Mouse (Mus musculus) lung, postnatal 36 days (tissue): ENCODE measurements around the gene Treml2.
"Not testable (repeated sequence)": the region's sequence is repeated elsewhere in the genome, so short reads cannot be mapped to it uniquely, and the experiment has no call there.

ENCODE experiments used
- DNase-seq: peaks from one replicate; pipeline ENCODE4 v3.0.0; 2022; ENCODE audit warnings: mixed read lengths

The Treml2 gene

DNA sequence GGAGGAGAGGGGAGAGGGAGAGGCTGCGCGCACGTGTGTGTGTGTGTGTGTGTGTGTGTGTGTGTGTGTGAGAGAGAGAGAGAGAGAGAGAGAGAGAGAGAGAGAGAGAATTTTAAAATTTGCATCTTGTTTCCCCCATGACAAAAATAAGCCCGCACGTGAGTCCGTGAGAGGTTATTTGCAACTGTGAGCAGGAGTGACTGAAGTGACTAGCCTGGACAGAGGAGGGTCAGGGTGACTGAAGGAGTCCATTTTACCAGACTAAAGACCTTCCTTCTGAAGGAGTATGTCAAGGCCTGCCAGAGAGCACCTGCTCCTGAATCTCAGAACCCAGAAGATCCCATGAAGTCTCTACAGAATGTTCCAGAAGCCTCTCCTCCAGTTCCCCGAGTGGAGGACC is 458 bp downstream of the Treml2 start:
- no peak for DNase-seq

DNA sequence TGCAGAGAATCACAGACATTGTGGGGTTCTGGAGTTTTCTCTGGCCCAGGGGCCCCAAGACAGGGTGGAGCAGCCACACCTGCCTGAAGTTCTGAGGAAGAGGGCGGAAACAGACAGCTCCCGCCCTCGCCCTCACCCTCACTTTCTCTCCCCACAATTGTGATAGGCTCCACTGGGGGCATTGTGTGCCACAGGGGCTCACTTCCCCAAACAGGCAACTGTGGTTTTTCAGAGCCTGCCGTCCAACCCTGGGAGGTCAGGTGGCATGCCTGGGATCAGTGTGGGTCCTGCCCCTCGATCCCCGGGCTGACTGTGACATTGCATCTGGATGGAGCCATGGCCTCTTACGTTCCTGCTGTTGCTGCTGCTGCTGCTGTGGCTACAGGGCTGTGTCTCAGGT is 901 bp downstream of the Treml2 start:
- peak; percentile 39 for DNase-seq

DNA sequence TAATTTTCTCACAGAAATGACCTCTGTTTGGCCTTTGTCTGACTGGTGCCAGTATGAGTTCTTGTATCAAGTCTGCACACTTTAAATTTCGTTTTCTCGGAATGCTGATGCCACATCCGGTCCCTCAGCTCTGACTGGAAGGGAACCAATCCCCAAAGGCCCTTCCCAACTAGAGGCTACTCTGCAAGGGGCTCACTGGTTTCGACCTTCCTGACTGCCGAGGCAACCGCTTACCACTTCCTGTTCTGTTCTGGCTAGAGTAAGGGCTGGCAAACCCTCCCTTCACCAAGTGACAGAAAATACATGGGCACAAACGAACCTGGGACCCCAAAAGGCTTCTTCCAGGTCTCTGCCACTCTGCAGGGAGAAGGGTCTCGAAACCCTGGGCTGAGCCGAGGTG is 1.6 kb downstream of the Treml2 start:
- peak; percentile 37 for DNase-seq

DNA sequence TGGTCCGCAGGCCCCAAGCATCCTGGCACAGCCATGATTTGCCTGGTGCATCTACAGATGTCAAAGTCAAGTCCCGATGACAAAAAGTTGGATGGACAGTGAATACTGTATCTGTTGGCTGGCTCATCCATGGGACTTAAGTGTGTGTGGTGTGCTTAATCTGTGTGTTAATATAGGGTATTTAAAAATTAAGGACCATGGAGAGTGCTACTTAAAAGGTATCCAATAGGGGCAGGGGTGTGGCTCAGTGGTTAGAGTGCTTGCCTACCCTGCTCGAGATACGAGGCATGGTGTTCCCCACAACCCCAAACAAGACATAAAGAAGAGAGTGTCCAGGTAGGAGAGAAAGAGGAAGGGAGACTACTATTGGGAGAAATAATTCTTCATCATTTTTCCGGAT is 2.5 kb downstream of the Treml2 start:
- DNase-seq: no peak

DNA sequence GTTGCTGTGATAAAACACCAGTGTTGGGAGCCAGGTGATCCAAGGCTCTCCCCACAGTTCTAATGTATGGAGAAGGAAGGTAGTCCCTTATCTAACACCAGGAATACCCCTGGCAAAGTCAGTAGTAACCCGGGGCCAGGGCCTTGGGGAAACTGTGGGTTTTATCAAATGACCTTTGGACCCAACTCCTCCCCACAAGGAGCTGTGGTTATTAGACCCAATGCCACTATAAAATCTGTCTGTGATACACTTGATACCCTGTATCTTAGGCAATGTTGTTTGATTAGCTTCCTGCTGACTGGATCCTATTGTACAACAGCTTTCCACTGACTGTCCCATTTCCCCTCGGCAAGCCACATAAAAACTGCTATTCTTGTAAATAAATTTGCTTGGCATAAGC is 12.8 kb downstream of the Treml2 start:
- DNase-seq: no peak

- peak; percentile 53 for DNase-seq
These were observed 16.7 kb downstream of the Treml2 start, which contains the start of gene B430306N03Rik for GRCm38 (mm10) chr17:48315905-48316579. TSS of gene B430306N03Rik (plus strand) at chr17:48316141.

DNA sequence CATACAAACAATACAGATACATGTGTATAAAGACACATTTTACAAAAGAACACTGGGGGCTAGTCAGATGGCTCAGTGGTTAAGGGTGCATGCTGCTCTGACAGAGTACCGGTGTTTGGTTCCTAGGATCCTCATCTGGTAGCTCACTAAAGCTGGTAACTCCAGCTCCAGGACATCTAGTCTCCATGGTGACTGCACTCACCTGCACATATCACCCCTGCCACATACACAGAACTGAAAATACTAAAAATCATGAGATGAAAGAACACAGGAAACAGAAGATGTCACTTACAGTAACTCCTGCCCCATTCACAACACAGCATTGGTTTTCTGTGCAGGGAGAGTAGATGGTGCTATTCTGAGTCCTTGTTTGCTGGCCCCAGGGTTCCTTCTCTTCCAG is 19.4 kb downstream of the Treml2 start:
- DNase-seq: no peak

GRCm38 (mm10) chr17:48321279-48321678 is 22.0 kb downstream of the Treml2 start:
- DNase-seq: no peak

GRCm38 (mm10) chr17:48323236-48323635 is 23.9 kb downstream of the Treml2 start:
- no peak for DNase-seq

DNA sequence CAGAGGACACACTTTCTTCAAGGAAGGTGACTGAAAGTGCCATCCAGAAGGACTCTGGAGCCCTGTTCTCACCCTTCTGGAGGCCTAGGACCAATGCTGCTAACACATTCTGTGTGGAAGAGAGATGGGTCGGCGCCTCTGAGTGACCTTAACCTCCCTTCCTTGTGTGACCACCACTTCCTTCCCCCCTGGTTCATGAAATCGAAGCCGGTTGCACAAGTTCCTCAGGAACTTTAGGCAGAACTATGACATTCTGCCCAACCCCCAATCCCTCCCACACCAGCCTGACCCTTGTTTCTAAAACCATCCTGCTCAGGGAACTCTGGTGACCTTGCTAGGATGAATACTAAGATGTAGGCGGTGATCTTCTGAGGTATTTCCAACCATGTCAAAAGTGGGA is 25.0 kb downstream of the Treml2 start:
- peak; percentile 68 for DNase-seq

GRCm38 (mm10) chr17:48325093-48325492 is 25.8 kb downstream of the Treml2 start:
- no peak for DNase-seq

GRCm38 (mm10) chr17:48325638-48326037 is 26.3 kb downstream of the Treml2 start:
- DNase-seq: no peak

- no peak for DNase-seq
These were observed 27.4 kb downstream of the Treml2 start for GRCm38 (mm10) chr17:48326656-48327055.

GRCm38 (mm10) chr17:48332524-48332923 is 33.2 kb downstream of the Treml2 start:
- no peak for DNase-seq

DNA sequence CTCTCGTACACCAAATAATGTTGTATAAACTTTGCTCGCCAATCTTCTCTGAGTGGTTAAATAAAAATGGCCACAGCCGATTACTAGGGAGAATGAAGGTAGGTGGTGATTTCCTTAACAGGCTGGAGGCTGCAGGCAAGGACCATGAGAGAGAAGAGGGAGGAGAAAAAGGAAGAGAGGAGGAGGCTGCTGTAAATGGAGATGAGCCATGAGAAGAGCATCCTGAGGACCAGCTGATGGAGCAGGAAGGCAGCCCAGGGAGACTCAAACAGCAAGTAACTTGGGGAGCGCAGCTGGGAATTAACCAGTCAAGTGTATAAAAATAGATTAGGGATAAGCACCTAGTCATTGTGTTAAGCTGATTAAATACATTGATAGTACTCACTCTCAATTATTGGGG is 34.9 kb downstream of the Treml2 start:
- DNase-seq: no peak

DNA sequence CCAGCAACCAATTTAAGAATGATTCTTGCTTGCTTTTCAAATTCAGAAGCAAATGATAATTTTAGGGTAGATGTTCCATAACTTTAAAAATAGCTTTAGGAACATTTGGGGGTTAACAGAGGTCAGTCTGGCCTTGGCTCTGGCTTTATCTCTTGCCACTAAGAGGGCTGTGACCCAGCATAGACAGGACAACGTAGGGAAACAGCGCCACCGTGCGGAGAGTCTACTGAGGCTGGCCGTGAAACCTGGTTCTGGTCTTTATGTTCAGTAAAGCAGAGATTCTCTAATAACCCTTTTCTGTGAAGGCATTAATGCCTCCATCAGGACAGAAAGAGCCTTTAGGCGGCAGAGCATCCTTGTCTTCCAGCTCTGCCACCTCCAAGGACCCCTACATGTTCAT is 37.6 kb downstream of the Treml2 start:
- DNase-seq: peak; percentile 89

GRCm38 (mm10) chr17:48340267-48340666 is 41.0 kb downstream of the Treml2 start:
- no peak for DNase-seq

DNA sequence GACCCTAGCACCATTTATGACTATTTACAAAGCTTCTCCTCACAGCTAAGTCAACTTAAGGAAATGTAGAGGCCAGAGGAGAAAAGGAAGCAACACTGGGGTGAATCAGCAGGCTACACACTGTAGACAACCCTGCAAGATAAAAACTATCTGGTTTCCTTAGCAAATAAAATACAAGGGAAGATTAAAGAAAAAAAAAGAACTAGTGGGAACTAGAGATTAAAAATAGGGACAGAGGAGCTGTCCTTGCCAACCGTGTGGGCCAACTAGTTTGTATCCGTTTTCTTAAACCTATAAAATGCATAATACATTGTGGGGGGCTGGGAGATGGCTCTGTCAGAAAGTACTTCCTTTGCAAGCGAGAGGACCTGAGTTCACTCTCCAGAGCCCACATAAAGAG is 42.6 kb downstream of the Treml2 start:
- DNase-seq: no peak

- DNase-seq: no peak
These were observed 43.8 kb downstream of the Treml2 start for GRCm38 (mm10) chr17:48343065-48343464.

GRCm38 (mm10) chr17:48345824-48346223 is 46.5 kb downstream of the Treml2 start:
- DNase-seq: no peak

GRCm38 (mm10) chr17:48346231-48346630 is 46.9 kb downstream of the Treml2 start, which contains the start of gene Trem2:
TSS of gene Trem2 (plus strand) at chr17:48346401.
- peak; percentile 62 for DNase-seq

GRCm38 (mm10) chr17:48346834-48347233 is 47.5 kb downstream of the Treml2 start:
- no peak for DNase-seq

DNA sequence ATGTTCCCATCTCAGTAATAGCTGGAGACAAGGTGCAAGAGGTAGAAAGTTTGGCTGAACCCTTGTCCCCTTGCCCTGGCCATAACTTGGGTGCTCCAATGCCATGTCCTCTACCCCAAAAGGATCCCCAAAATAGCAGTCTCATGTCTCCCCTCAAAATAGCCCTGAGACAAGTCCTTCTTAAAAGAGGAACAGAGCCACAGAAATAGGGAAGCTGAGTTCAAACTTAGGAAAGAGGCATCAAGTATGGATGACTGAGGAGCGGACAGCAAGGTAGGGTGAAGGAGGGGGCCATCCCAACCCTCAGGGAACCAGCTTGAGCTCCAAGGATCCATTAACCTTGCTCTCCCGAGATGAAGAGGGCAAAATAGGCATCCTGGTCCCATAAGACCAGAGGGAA is 48.0 kb downstream of the Treml2 start:
- DNase-seq: no peak

GRCm38 (mm10) chr17:48350681-48351193 is 51.4 kb downstream of the Treml2 start:
- no peak for DNase-seq

DNA sequence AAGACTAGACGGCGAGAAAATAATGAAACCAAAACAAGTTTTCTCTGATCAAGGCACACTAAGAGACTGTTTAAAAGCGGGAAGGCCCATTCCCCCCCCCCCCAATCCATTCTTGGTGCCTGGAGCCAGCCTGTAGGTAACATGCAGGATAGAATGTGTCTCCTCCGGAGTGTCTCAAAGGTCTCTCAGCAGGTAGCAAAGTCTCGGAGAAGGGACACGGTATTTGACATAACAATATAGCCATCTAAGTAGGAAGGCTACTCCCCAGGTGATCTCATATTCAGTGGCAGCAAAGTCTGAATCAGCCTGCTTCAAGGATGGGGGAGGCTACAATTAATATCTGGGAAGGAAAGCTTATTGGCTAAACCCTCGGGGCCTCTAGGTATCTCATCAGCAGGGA is 53.7 kb downstream of the Treml2 start:
- DNase-seq: not testable (repeated sequence)
